Mouse (Mus musculus): ENCODE measurements around the gene 4933402J07Rik.

Gene 4933402J07Rik

GRCm38 (mm10) chr8:87621181-87621580 is 57.5 kb downstream of the 4933402J07Rik start:
- no peak for DNase-seq (ENCODE audit: low spot score)

- peak; percentile 16 for DNase-seq (ENCODE audit: low spot score)
These were observed 66.0 kb downstream of the 4933402J07Rik start for GRCm38 (mm10) chr8:87629656-87630055.

- DNase-seq (ENCODE audit: low spot score): no peak
These were observed 68.1 kb downstream of the 4933402J07Rik start for GRCm38 (mm10) chr8:87631776-87632175.

- no peak for DNase-seq (ENCODE audit: low spot score)
These were observed 72.6 kb downstream of the 4933402J07Rik start for GRCm38 (mm10) chr8:87636226-87636742.
